In the genomic region with DNA sequence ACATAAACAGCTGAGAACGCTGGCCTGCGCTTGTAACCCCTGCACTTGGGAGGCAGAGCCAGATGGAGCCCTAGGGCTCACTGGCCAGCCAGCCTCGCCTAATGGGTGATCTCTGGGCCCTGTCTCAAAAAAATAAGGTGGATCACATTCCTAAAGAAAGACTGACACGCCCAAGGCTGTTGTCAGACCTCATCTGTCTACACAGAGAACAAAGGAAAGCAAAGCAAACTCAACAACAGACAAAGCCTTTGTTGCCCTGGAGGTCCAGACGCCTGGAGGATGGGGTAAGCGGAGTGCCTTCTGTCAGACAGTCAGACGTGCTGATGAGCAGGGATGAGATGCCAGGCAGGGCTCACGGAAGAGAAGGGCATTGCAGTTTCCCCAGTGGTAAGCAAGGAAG, we compare ENCODE assay signal across 14 mouse cellular contexts. TPM values are rescaled to one million over a fixed set of nuclear protein-coding genes. Genes with fewer than 3 reads are reported as not detected.
DNase-seq lines count a peak whose midpoint lies in the region; ATAC-seq lines count a peak whose summit lies in the region.
"Had no signal": no experiment of that assay in that cellular context is flagged by ENCODE, and none has a peak within 500 bp of the region (broad histone marks: within the 10 kb centered on the region; RNA-seq: fewer than 3 reads in every experiment).

No protein-coding gene starts in this region.

- WGBS in hindbrain, embryonic 10.5 days: 29% methylated on average over 8 of the region's 8 CpGs
- WGBS in hindbrain, embryonic 16.5 days: 41% methylated on average over 8 of the region's 8 CpGs
- WGBS in neural tube, embryonic 11.5 days: 46% methylated on average over 8 of the region's 8 CpGs
- 44% methylated on average over 8 of the region's 8 CpGs for WGBS in embryonic facial prominence, embryonic 10.5 days
- 96% methylated on average over 8 of the region's 8 CpGs for WGBS in macrophage (ENCODE audit: missing documents)

- DNase-seq in hindbrain, embryonic 10.5 days (ENCODE audit: low spot score): no peak
- DNase-seq in neural tube, embryonic 11.5 days (ENCODE audit: low spot score): peak; percentile 46
- DNase-seq in neural tube, embryonic 10.5 days (ENCODE audit: extremely low spot score, low spot score): no peak
- DNase-seq in embryonic facial prominence, embryonic 10.5 days (ENCODE audit: low spot score): no peak
- no peak for DNase-seq in layer of hippocampus, postnatal 14 days (ENCODE audit: low spot score in 2 of 2)
- DNase-seq in thymus, postnatal 14 days: no peak
- DNase-seq: adrenal gland, postnatal 36 days had no signal

- no peaks in the 10 kb centered on the region for H3K27me3 ChIP-seq in hindbrain, embryonic 10.5 days (ENCODE audit: insufficient read depth, poor library complexity, severe bottlenecking)
- no peaks in the 10 kb centered on the region for H3K27me3 ChIP-seq in hindbrain, embryonic 16.5 days (replicated peaks; ENCODE audit: control insufficient read depth, insufficient read depth, low read length)
- H3K27me3 ChIP-seq in neural tube, embryonic 11.5 days (ENCODE audit: control insufficient read depth, insufficient read depth, low read length): no peaks in the 10 kb centered on the region
- H3K27me3 ChIP-seq in embryonic facial prominence, embryonic 10.5 days (replicated peaks; ENCODE audit: low read depth, poor library complexity, severe bottlenecking): no peaks in the 10 kb centered on the region
- H3K27me3 ChIP-seq: midbrain, embryonic 15.5 days had no signal

- H3K9ac ChIP-seq in hindbrain, embryonic 16.5 days (ENCODE audit: low read depth, low read length): no peak overlapping the region
- H3K9ac ChIP-seq in neural tube, embryonic 11.5 days (ENCODE audit: low read length): 0 out of 2 replicates have a peak overlapping the region, but pooled peaks have one; percentile 18
- H3K9ac ChIP-seq: midbrain, embryonic 15.5 days had no signal

- H3K9me3 ChIP-seq in hindbrain, embryonic 10.5 days: no peaks in the 10 kb centered on the region
- no peaks in the 10 kb centered on the region for H3K9me3 ChIP-seq in hindbrain, embryonic 16.5 days (ENCODE audit: control insufficient read depth, low read length)
- H3K9me3 ChIP-seq in neural tube, embryonic 11.5 days (ENCODE audit: control insufficient read depth, low read length): no peaks in the 10 kb centered on the region
- H3K9me3 ChIP-seq in embryonic facial prominence, embryonic 10.5 days: no peaks in the 10 kb centered on the region
- H3K9me3 ChIP-seq: G1E; midbrain, embryonic 15.5 days had no signal

- no peak for ATAC-seq in hindbrain, embryonic 16.5 days
- no peak; the same call in 1 of the 2 replicates for ATAC-seq in neural tube, embryonic 11.5 days (ENCODE audit: insufficient read depth, low FRiP score, low TSS enrichment)
- ATAC-seq: midbrain, embryonic 15.5 days had no signal

- H3K27ac ChIP-seq in hindbrain, embryonic 10.5 days: peak overlapping the region; percentile 76
- no peak overlapping the region for H3K27ac ChIP-seq in hindbrain, embryonic 16.5 days (ENCODE audit: low read depth, low read length)
- H3K27ac ChIP-seq in neural tube, embryonic 11.5 days (ENCODE audit: low read depth, low read length): no peak overlapping the region
- H3K27ac ChIP-seq in embryonic facial prominence, embryonic 10.5 days (replicated peaks): peak overlapping the region; percentile 57
- H3K27ac ChIP-seq in macrophage: peak overlapping the region; percentile 99
- H3K27ac ChIP-seq: midbrain, embryonic 15.5 days had no signal

- no peaks in the 10 kb centered on the region for H3K36me3 ChIP-seq in hindbrain, embryonic 10.5 days
- H3K36me3 ChIP-seq in hindbrain, embryonic 16.5 days (ENCODE audit: control insufficient read depth, insufficient read depth, low read length): no peaks in the 10 kb centered on the region
- H3K36me3 ChIP-seq in neural tube, embryonic 11.5 days (ENCODE audit: control insufficient read depth, insufficient read depth, low read length): no peaks in the 10 kb centered on the region
- H3K36me3 ChIP-seq in embryonic facial prominence, embryonic 10.5 days (replicated peaks): no peaks in the 10 kb centered on the region
- 0 out of 2 replicates have a peak, but pooled peaks cover 15% of the 10 kb centered on the region for H3K36me3 ChIP-seq in macrophage (ENCODE audit: inconsistent target)
- H3K36me3 ChIP-seq: midbrain, embryonic 15.5 days had no signal

- H3K79me2 ChIP-seq in macrophage (ENCODE audit: inconsistent target): peaks cover 81% of the 10 kb centered on the region

- H3K4me2 ChIP-seq in hindbrain, embryonic 16.5 days (ENCODE audit: low read length): no peak overlapping the region
- no peak overlapping the region for H3K4me2 ChIP-seq in neural tube, embryonic 11.5 days (ENCODE audit: low read depth)
- H3K4me2 ChIP-seq: midbrain, embryonic 15.5 days had no signal

- H3K4me1 ChIP-seq in hindbrain, embryonic 10.5 days (replicated peaks): peaks cover 39% of the 10 kb centered on the region
- H3K4me1 ChIP-seq in hindbrain, embryonic 16.5 days (ENCODE audit: control insufficient read depth, insufficient read depth, low read depth, low read length): no peaks in the 10 kb centered on the region
- H3K4me1 ChIP-seq in neural tube, embryonic 11.5 days (ENCODE audit: control insufficient read depth, insufficient read depth, low read length): no peaks in the 10 kb centered on the region
- peaks cover 48% of the 10 kb centered on the region for H3K4me1 ChIP-seq in embryonic facial prominence, embryonic 10.5 days
- H3K4me1 ChIP-seq: midbrain, embryonic 15.5 days had no signal

- no peak overlapping the region for H3K4me3 ChIP-seq in hindbrain, embryonic 10.5 days
- H3K4me3 ChIP-seq in hindbrain, embryonic 16.5 days (ENCODE audit: low read length): no peak overlapping the region
- no peak overlapping the region for H3K4me3 ChIP-seq in neural tube, embryonic 11.5 days (ENCODE audit: low read depth, low read length)
- no peak overlapping the region for H3K4me3 ChIP-seq in embryonic facial prominence, embryonic 10.5 days
- H3K4me3 ChIP-seq in macrophage (ENCODE audit: inconsistent target): no peak overlapping the region
- H3K4me3 ChIP-seq: left cerebral cortex, adult 2 months; midbrain, embryonic 15.5 days had no signal

RNA-seq across cellular contexts. Expression of gene Tmem140, which starts 3.8 kb away (rescaled TPM):
- polyA plus RNA-seq in hindbrain, embryonic 10.5 days (2016; fragmentation: Nextera tagmentation; extraction: Ambion mirVana): 1.6 and 1.9 TPM in 2 replicates
- 1.1 and 1.7 TPM in 2 replicates for polyA plus RNA-seq in hindbrain, embryonic 16.5 days (2015; fragmentation: Nextera tagmentation; extraction: Ambion mirVana)
- polyA plus RNA-seq in neural tube, embryonic 11.5 days (2014; fragmentation: Nextera tagmentation; extraction: Ambion mirVana): 0.51 and 1.3 TPM in 2 replicates
- 1.8 and 1.9 TPM in 2 replicates for polyA plus RNA-seq in embryonic facial prominence, embryonic 10.5 days (2016; fragmentation: Nextera tagmentation; extraction: Ambion mirVana)
- total RNA-seq in macrophage (2018; cell fraction: chromatin; rRNA removed): 100 to 1,000 TPM in 11 of 26 experiments, 10 to 100 TPM in 15; 18.5 to 254 (median 80.7) TPM
- 100 to 1,000 TPM in 18 of 26 experiments, 10 to 100 TPM in 8; 39.9 to 208 (median 143) TPM for total RNA-seq in macrophage (2018; cell fraction: cytosol; rRNA removed)
- 100 to 1,000 TPM in 16 of 26 experiments, 10 to 100 TPM in 10; 39.3 to 284 (median 118) TPM for total RNA-seq in macrophage (2018; cell fraction: nucleus; rRNA removed)
- polyA plus RNA-seq in macrophage (2018): 41.8 to 184 TPM (median 113 TPM) in 3 replicates
- total RNA-seq in layer of hippocampus, postnatal 14 days (2021): 1 to 10 TPM; 1.9 to 2.7 TPM

RNA-seq across cellular contexts. Expression of gene Cyren, which starts 11.1 kb away (rescaled TPM):
- 17.9 and 18.4 TPM in 2 replicates for polyA plus RNA-seq in hindbrain, embryonic 10.5 days (2016; fragmentation: Nextera tagmentation; extraction: Ambion mirVana)
- polyA plus RNA-seq in hindbrain, embryonic 16.5 days (2015; fragmentation: Nextera tagmentation; extraction: Ambion mirVana): 9.7 and 9.8 TPM in 2 replicates
- 11.0 and 13.3 TPM in 2 replicates for polyA plus RNA-seq in neural tube, embryonic 11.5 days (2014; fragmentation: Nextera tagmentation; extraction: Ambion mirVana)
- polyA plus RNA-seq in embryonic facial prominence, embryonic 10.5 days (2016; fragmentation: Nextera tagmentation; extraction: Ambion mirVana): 18.9 and 19.2 TPM in 2 replicates
- total RNA-seq in macrophage (2018; cell fraction: chromatin; rRNA removed): 100 to 1,000 TPM in 2 of 26 experiments, 10 to 100 TPM in 21, 1 to 10 TPM in 3; 6.2 to 128 (median 19.9) TPM
- 1 to 10 TPM; 1.7 to 4.5 (median 3.0) TPM for total RNA-seq in macrophage (2018; cell fraction: cytosol; rRNA removed)
- 100 to 1,000 TPM in 1 of 26 experiments, 10 to 100 TPM in 21, 1 to 10 TPM in 4; 3.3 to 115 (median 18.1) TPM for total RNA-seq in macrophage (2018; cell fraction: nucleus; rRNA removed)
- polyA plus RNA-seq in macrophage (2018): 3.3 to 10.6 TPM (median 4.3 TPM) in 3 replicates
- 1 to 10 TPM; 5.0 to 5.4 TPM for total RNA-seq in layer of hippocampus, postnatal 14 days (2021)

RNA-seq across cellular contexts. Expression of gene Wdr91, which starts 43.9 kb away (rescaled TPM):
- 13.5 and 14.3 TPM in 2 replicates for polyA plus RNA-seq in hindbrain, embryonic 10.5 days (2016; fragmentation: Nextera tagmentation; extraction: Ambion mirVana)
- polyA plus RNA-seq in hindbrain, embryonic 16.5 days (2015; fragmentation: Nextera tagmentation; extraction: Ambion mirVana): 13.9 and 14.8 TPM in 2 replicates
- polyA plus RNA-seq in neural tube, embryonic 11.5 days (2014; fragmentation: Nextera tagmentation; extraction: Ambion mirVana): 11.0 and 12.0 TPM in 2 replicates
- 11.9 and 13.2 TPM in 2 replicates for polyA plus RNA-seq in embryonic facial prominence, embryonic 10.5 days (2016; fragmentation: Nextera tagmentation; extraction: Ambion mirVana)
- 100 to 1,000 TPM; 229 to 803 (median 498) TPM for total RNA-seq in macrophage (2018; cell fraction: chromatin; rRNA removed)
- total RNA-seq in macrophage (2018; cell fraction: cytosol; rRNA removed): 100 to 1,000 TPM in 23 of 26 experiments, 10 to 100 TPM in 3; 87.0 to 154 (median 126) TPM
- 100 to 1,000 TPM; 124 to 721 (median 374) TPM for total RNA-seq in macrophage (2018; cell fraction: nucleus; rRNA removed)
- 86.6 to 195 TPM (median 145 TPM) in 3 replicates for polyA plus RNA-seq in macrophage (2018)
- total RNA-seq in layer of hippocampus, postnatal 14 days (2021): 10 to 100 TPM; 34.6 to 38.6 TPM

RNA-seq across cellular contexts. Expression of gene Stra8, which starts 53.2 kb away (rescaled TPM):
- not detected in 2 replicates for polyA plus RNA-seq in hindbrain, embryonic 10.5 days (2016; fragmentation: Nextera tagmentation; extraction: Ambion mirVana)
- not detected in 2 replicates for polyA plus RNA-seq in hindbrain, embryonic 16.5 days (2015; fragmentation: Nextera tagmentation; extraction: Ambion mirVana)
- 0.20 TPM in 1 of 2 replicates, not detected in the other for polyA plus RNA-seq in neural tube, embryonic 11.5 days (2014; fragmentation: Nextera tagmentation; extraction: Ambion mirVana)
- 0.12 TPM in 1 of 2 replicates, not detected in the other for polyA plus RNA-seq in embryonic facial prominence, embryonic 10.5 days (2016; fragmentation: Nextera tagmentation; extraction: Ambion mirVana)
- not detected for total RNA-seq in macrophage (2018; cell fraction: chromatin; rRNA removed)
- not detected for total RNA-seq in macrophage (2018; cell fraction: cytosol; rRNA removed)
- not detected for total RNA-seq in macrophage (2018; cell fraction: nucleus; rRNA removed)
- polyA plus RNA-seq in macrophage (2018): not detected in 3 replicates
- total RNA-seq in layer of hippocampus, postnatal 14 days (2021): not detected
- total RNA-seq: adrenal gland, postnatal 36 days; left cerebral cortex, adult 2 months had no signal
- polyA plus RNA-seq: G1E; intestine, embryonic 14.5 days; midbrain, embryonic 15.5 days; urinary bladder, adult 2 months had no signal

Comparison
In these comparisons a context has a peak if more than half of its experiments do, and no peak if none do; other contexts are left out.
1. H3K27ac ChIP-seq: peak in hindbrain, embryonic 10.5 days (single experiment), embryonic facial prominence, embryonic 10.5 days (single experiment) and macrophage (single experiment); none in hindbrain, embryonic 16.5 days (single experiment) and neural tube, embryonic 11.5 days (single experiment).
2. RNA of gene Tmem140, which starts 3.8 kb away (polyA plus RNA-seq): 41.8 to 184 TPM in macrophage; 1.6 to 1.9 TPM in hindbrain, embryonic 10.5 days, 1.8 to 1.9 TPM in embryonic facial prominence, embryonic 10.5 days, 0.51 to 1.3 TPM in neural tube, embryonic 11.5 days and 1.1 to 1.7 TPM in hindbrain, embryonic 16.5 days; every median in the first group is over 10 times any median in the second.